Mouse (Mus musculus) E14TG2a.4 (cell line): ENCODE results near the gene Tcf25.

Experiments
- CTCF ChIP-seq: conservative IDR thresholded peaks from 2 replicates; pipeline ENCODE4 v1.5.1; 2014; ENCODE audit warnings: low read length
- NANOG ChIP-seq: IDR thresholded peaks from 2 replicates; pipeline ENCODE4 v1.6.1; 2014; ENCODE audit warnings: borderline replicate concordance, low read length, mixed read lengths
- POU5F1 ChIP-seq: IDR thresholded peaks from 2 replicates; pipeline ENCODE4 v1.6.1; 2014; ENCODE audit warnings: low read length, borderline replicate concordance

GRCm38 (mm10) chr8:123328552-123328951 is 45.0 kb upstream of the Tcf25 start:
- TF ChIP-seq CTCF, result no peak
- no peak for TF ChIP-seq POU5F1
- no peak for TF ChIP-seq NANOG
